8 mouse cellular contexts compared by ENCODE assay signal in the genomic region with DNA sequence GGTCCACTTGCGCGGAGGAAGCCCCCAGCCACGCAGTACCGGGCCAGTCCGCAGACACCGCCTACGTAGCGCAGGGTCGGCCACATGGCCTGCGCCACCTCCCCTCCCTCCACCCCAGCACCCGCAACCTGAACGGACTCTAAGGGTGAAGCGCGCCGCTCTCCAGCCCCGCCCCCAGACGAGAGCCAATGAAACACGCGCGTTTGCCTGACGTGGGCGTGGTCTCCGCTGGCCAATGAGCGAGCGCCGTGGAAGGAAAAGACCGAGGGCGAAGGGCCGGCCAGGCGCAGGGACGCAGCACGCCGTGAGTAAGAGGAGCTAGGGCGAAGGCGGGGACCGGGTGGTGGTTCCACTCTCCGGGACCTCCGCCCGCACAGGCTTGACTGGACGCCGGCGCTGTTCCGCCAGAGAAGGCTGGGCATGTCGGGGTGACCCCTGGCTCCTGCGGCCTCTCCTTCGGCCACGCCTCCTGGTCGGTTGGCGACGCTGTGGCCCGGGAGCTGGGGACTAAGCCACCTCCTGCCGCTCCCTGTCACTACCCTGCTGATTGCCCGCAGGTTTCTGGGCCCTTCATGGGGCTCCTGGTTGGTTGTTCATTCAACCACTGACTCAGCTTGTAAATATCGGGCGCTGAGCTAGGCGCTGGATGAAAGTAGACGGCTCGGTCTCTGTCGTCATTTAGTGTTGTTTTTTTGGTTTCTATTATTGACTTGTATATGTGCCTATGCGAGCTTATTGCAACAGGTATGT. TPM values are rescaled to one million over a fixed set of nuclear protein-coding genes. Genes with fewer than 3 reads are reported as not detected.
DNase-seq lines count a peak whose midpoint lies in the region; ATAC-seq and TF ChIP-seq lines count a peak whose summit lies in the region.

Gene L2hgdh, minus strand, starts transcription at position 163 of the 750 bp plus-strand sequence.
Gene Atp5s, plus strand, starts transcription at position 240 of the 750 bp plus-strand sequence.

- peak within 1 kb of the TSS; percentile 94 for H3K4me2 ChIP-seq in lung, postnatal 0 days (replicated peaks; ENCODE audit: low read depth, low read length)

- TF ChIP-seq EP300 in lung, postnatal 0 days (IDR thresholded peaks at IDR 0.05), result no peak

- H3K9ac ChIP-seq in lung, postnatal 0 days (replicated peaks; ENCODE audit: low read depth), result peak within 1 kb of the TSS; percentile 41

- DNase-seq in MN1 (ENCODE audit: low spot score), result peak; percentile 98
- DNase-seq in cerebellum, adult 9-10 months, result peak; percentile 96
- peak; percentile 98 for DNase-seq in hindbrain, embryonic 10.5 days (ENCODE audit: low spot score)
- DNase-seq in layer of hippocampus, adult 9-11 months, result peak; percentile 95
- peak; percentile 97 for DNase-seq in lung, postnatal 0 days (ENCODE audit: low spot score)
- DNase-seq in ovary, postnatal 14 days (ENCODE audit: low spot score), result peak; percentile 92
- DNase-seq in thymus, postnatal 14 days, result peak; percentile 96

- peak; percentile 22; the same call in 1 of the 2 replicates for TF ChIP-seq CTCF in lung, postnatal 0 days (IDR thresholded peaks at IDR 0.05)

- H3K4me1 ChIP-seq in hindbrain, embryonic 10.5 days (replicated peaks), result peaks cover 25% of the 10 kb centered on the region
- 0 out of 2 replicates have a peak, but pooled peaks cover 3% of the 10 kb centered on the region for H3K4me1 ChIP-seq in lung, postnatal 0 days (ENCODE audit: insufficient read depth, low read depth, low read length)

- peak within 1 kb of the TSS; percentile 86 for H3K4me3 ChIP-seq in hindbrain, embryonic 10.5 days
- peak within 1 kb of the TSS; percentile 69 for H3K4me3 ChIP-seq in lung, postnatal 0 days (ENCODE audit: low read depth, low read length)

- H3K36me3 ChIP-seq in hindbrain, embryonic 10.5 days, result peaks cover 23% of the 10 kb centered on the region
- H3K36me3 ChIP-seq in lung, postnatal 0 days (ENCODE audit: insufficient read depth, low read length), result no peaks in the 10 kb centered on the region

- H3K27me3 ChIP-seq in hindbrain, embryonic 10.5 days (ENCODE audit: insufficient read depth, poor library complexity, severe bottlenecking), result no peaks in the 10 kb centered on the region
- H3K27me3 ChIP-seq in lung, postnatal 0 days (replicated peaks; ENCODE audit: insufficient read depth, low read length), result no peaks in the 10 kb centered on the region

- peak within 1 kb of the TSS; percentile 89 for H3K27ac ChIP-seq in hindbrain, embryonic 10.5 days
- H3K27ac ChIP-seq in lung, postnatal 0 days (ENCODE audit: low read length), result peak within 1 kb of the TSS; percentile 88

- peaks cover 9% of the 10 kb centered on the region for H3K9me3 ChIP-seq in hindbrain, embryonic 10.5 days
- H3K9me3 ChIP-seq in lung, postnatal 0 days (ENCODE audit: low read length), result no peaks in the 10 kb centered on the region

- ATAC-seq in frontal cortex, adult (ENCODE audit: low TSS enrichment), result peak; percentile 96
- ATAC-seq in lung, postnatal 0 days, result peak; percentile 97

- WGBS in hindbrain, embryonic 10.5 days, result under 1% methylated on average over 60 of the region's 60 CpGs
- under 1% methylated on average over 60 of the region's 60 CpGs for WGBS in lung, postnatal 0 days

RNA-seq across cellular contexts. Expression of gene L2hgdh, which starts in this region (rescaled TPM):
- 12.8 and 17.2 TPM in 2 replicates for polyA plus RNA-seq in hindbrain, embryonic 10.5 days (2016; fragmentation: Nextera tagmentation; extraction: Ambion mirVana)
- polyA plus RNA-seq in lung, postnatal 0 days (2015; fragmentation: Nextera tagmentation; extraction: Ambion mirVana), result 3.7 and 4.5 TPM in 2 replicates

RNA-seq across cellular contexts. Expression of gene Atp5s, which starts in this region (rescaled TPM):
- polyA plus RNA-seq in hindbrain, embryonic 10.5 days (2016; fragmentation: Nextera tagmentation; extraction: Ambion mirVana), result 20.3 and 21.2 TPM in 2 replicates
- 18.5 and 21.4 TPM in 2 replicates for polyA plus RNA-seq in lung, postnatal 0 days (2015; fragmentation: Nextera tagmentation; extraction: Ambion mirVana)

Comparison
In these comparisons a context has a peak if more than half of its experiments do, and no peak if none do; other contexts are left out.
1. Peak in every context shown above with its lines: DNase-seq, ATAC-seq, H3K4me3 ChIP-seq and H3K27ac ChIP-seq.